Mouse (Mus musculus) E14TG2a.4 (cell line): ENCODE results near the gene Tigit.

Source experiments
- H3K27me3 ChIP-seq: 2 replicates; pipeline ENCODE4 v1.6.1; 2014; ENCODE audit warnings: low read length, control low read depth; ENCODE audit not compliant: insufficient read depth
- H3K36me3 ChIP-seq: 2 replicates; pipeline ENCODE4 v1.6.1; 2014; ENCODE audit warnings: low read length, control low read depth; ENCODE audit not compliant: insufficient read depth
- H3K4me1 ChIP-seq: replicated peaks from 2 replicates; pipeline ENCODE4 v1.6.1; 2014; ENCODE audit warnings: low read depth, low read length, control low read depth
- H3K4me3 ChIP-seq: replicated peaks from 2 replicates; pipeline ENCODE4 v1.5.1; 2014; ENCODE audit warnings: mild to moderate bottlenecking, low read length
- H3K9me3 ChIP-seq: 2 replicates; pipeline ENCODE4 v1.6.1; 2014; ENCODE audit warnings: low read length, control low read depth
- CTCF ChIP-seq: conservative IDR thresholded peaks from 2 replicates; pipeline ENCODE4 v1.5.1; 2014; ENCODE audit warnings: low read length
- NANOG ChIP-seq: IDR thresholded peaks from 2 replicates; pipeline ENCODE4 v1.6.1; 2014; ENCODE audit warnings: borderline replicate concordance, low read length, mixed read lengths
- POU5F1 ChIP-seq: IDR thresholded peaks from 2 replicates; pipeline ENCODE4 v1.6.1; 2014; ENCODE audit warnings: low read length, borderline replicate concordance

The Tigit gene

GRCm38 (mm10) chr16:43620359-43620758 lies 43.6 kb downstream of the Tigit start:
- Histone ChIP-seq H3K36me3 (no peaks in the 10 kb centered on the region), H3K4me3 (no peak overlapping the region), H3K4me1 (peaks cover 40% of the 10 kb centered on the region), H3K9me3 (no peaks in the 10 kb centered on the region), H3K27me3 (peaks cover 9% of the 10 kb centered on the region)
- no peak for TF ChIP-seq NANOG
- TF ChIP-seq POU5F1, result no peak
- no peak for TF ChIP-seq CTCF

- TF ChIP-seq NANOG, result no peak
- Histone ChIP-seq H3K27me3 (peaks cover 9% of the 10 kb centered on the region), H3K36me3 (no peaks in the 10 kb centered on the region), H3K9me3 (no peaks in the 10 kb centered on the region), H3K4me3 (no peak overlapping the region), H3K4me1 (peaks cover 36% of the 10 kb centered on the region)
Observed at GRCm38 (mm10) chr16:43619277-43619676, 44.7 kb downstream of the Tigit start.

GRCm38 (mm10) chr16:43618286-43618685 lies 45.7 kb downstream of the Tigit start:
- Histone ChIP-seq H3K27me3 (peaks cover 9% of the 10 kb centered on the region), H3K4me1 (peaks cover 35% of the 10 kb centered on the region), H3K9me3 (no peaks in the 10 kb centered on the region), H3K4me3 (peak overlapping the region; percentile 62; the same call in 1 of the 2 replicates), H3K36me3 (no peaks in the 10 kb centered on the region)
- TF ChIP-seq CTCF, result no peak
- TF ChIP-seq NANOG, result no peak
- no peak for TF ChIP-seq POU5F1

GRCm38 (mm10) chr16:43617346-43617745 lies 46.6 kb downstream of the Tigit start:
- no peak overlapping the region for H3K4me3 ChIP-seq
- no peaks in the 10 kb centered on the region for H3K36me3 ChIP-seq
- H3K4me1 ChIP-seq, result peaks cover 34% of the 10 kb centered on the region
- TF ChIP-seq NANOG (no peak), POU5F1 (no peak), CTCF (no peak)
- H3K9me3 ChIP-seq, result no peaks in the 10 kb centered on the region
- H3K27me3 ChIP-seq, result peaks cover 9% of the 10 kb centered on the region

GRCm38 (mm10) chr16:43616348-43616747 lies 47.6 kb downstream of the Tigit start:
- Histone ChIP-seq H3K27me3 (peaks cover 12% of the 10 kb centered on the region), H3K36me3 (no peaks in the 10 kb centered on the region), H3K4me1 (peaks cover 27% of the 10 kb centered on the region), H3K9me3 (no peaks in the 10 kb centered on the region), H3K4me3 (no peak overlapping the region)
- no peak for TF ChIP-seq NANOG
- no peak for TF ChIP-seq CTCF
- no peak for TF ChIP-seq POU5F1

GRCm38 (mm10) chr16:43610375-43610774 lies 53.6 kb downstream of the Tigit start:
- Histone ChIP-seq H3K36me3 (no peaks in the 10 kb centered on the region), H3K4me1 (peaks cover 41% of the 10 kb centered on the region)
- TF ChIP-seq NANOG, result no peak

GRCm38 (mm10) chr16:43608066-43608465 lies 55.9 kb downstream of the Tigit start:
- TF ChIP-seq CTCF (no peak), NANOG (no peak), POU5F1 (no peak)
- H3K27me3 ChIP-seq, result peaks cover 44% of the 10 kb centered on the region
- H3K4me1 ChIP-seq, result peaks cover 57% of the 10 kb centered on the region

More at GRCm38 (mm10) chr16:43610375-43610774, 53.6 kb downstream of the Tigit start:
- Histone ChIP-seq H3K27me3 (peaks cover 38% of the 10 kb centered on the region), H3K9me3 (peaks cover 8% of the 10 kb centered on the region), H3K4me3 (peak overlapping the region; percentile 70; the same call in 1 of the 2 replicates)

GRCm38 (mm10) chr16:43607086-43607485 lies 56.9 kb downstream of the Tigit start:
- Histone ChIP-seq H3K4me3 (no peak overlapping the region), H3K4me1 (peaks cover 66% of the 10 kb centered on the region), H3K27me3 (peaks cover 49% of the 10 kb centered on the region), H3K9me3 (peaks cover 8% of the 10 kb centered on the region), H3K36me3 (no peaks in the 10 kb centered on the region)
- TF ChIP-seq POU5F1 (peak; percentile 16; the same call in 1 of the 2 replicates), CTCF (no peak), NANOG (peak; percentile 32; the same call in 1 of the 2 replicates)

More at GRCm38 (mm10) chr16:43608066-43608465, 55.9 kb downstream of the Tigit start:
- peaks cover 8% of the 10 kb centered on the region for H3K9me3 ChIP-seq
- no peak overlapping the region for H3K4me3 ChIP-seq
- no peaks in the 10 kb centered on the region for H3K36me3 ChIP-seq

- Histone ChIP-seq H3K4me3 (no peak overlapping the region), H3K9me3 (peaks cover 8% of the 10 kb centered on the region)
- TF ChIP-seq CTCF (no peak), POU5F1 (no peak), NANOG (no peak)
Observed at GRCm38 (mm10) chr16:43604399-43605013, 59.4 kb downstream of the Tigit start.

More at GRCm38 (mm10) chr16:43604399-43605013, 59.4 kb downstream of the Tigit start:
- Histone ChIP-seq H3K27me3 (peaks cover 52% of the 10 kb centered on the region), H3K36me3 (no peaks in the 10 kb centered on the region), H3K4me1 (peaks cover 54% of the 10 kb centered on the region)
